Mouse (Mus musculus): Measurements from ENCODE around the gene Krcc1.

GRCm38 (mm10) chr6:71226544-71226943, 44.9 kb upstream of the Krcc1 start:
- TF ChIP-seq EP300 (IDR thresholded peaks at IDR 0.05; ENCODE audit: low read depth) (no peak), CTCF (IDR thresholded peaks at IDR 0.05; ENCODE audit: low read depth) (no peak)
